Mouse (Mus musculus) thymus, adult 2 months (tissue): Measurements from ENCODE around the gene Lgals12. TPM values are rescaled to one million over a fixed set of nuclear protein-coding genes. Genes with fewer than 3 reads are reported as not detected.

Experiments used
- DNase-seq: peaks from one replicate; pipeline ENCODE4 v3.0.0; 2021
- H3K27ac ChIP-seq: fragments of 200-500 bp; 2 replicates; pipeline ENCODE4 v1.5.1; 2012; ENCODE audit warnings: low read length, control low read depth; ENCODE audit not compliant: control insufficient read depth, insufficient read depth
- H3K27me3 ChIP-seq: fragments of 200-500 bp; 2 replicates; pipeline ENCODE4 v1.6.1; 2012; ENCODE audit warnings: mild to moderate bottlenecking, low read length, moderate library complexity, mixed read lengths; ENCODE audit not compliant: control insufficient read depth, insufficient read depth
- H3K36me3 ChIP-seq: fragments of 200-500 bp; 2 replicates; pipeline ENCODE4 v1.6.1; 2012; ENCODE audit warnings: mild to moderate bottlenecking, low read length, moderate library complexity; ENCODE audit not compliant: control insufficient read depth, insufficient read depth
- H3K4me1 ChIP-seq: fragments of 200-500 bp; replicated peaks from 2 replicates; pipeline ENCODE4 v1.6.1; 2012; ENCODE audit warnings: low read length; ENCODE audit not compliant: control insufficient read depth, insufficient read depth
- H3K4me3 ChIP-seq: fragments of 200-500 bp; 2 replicates; pipeline ENCODE4 v1.5.1; 2012; ENCODE audit warnings: mild to moderate bottlenecking, low read length, control low read depth, moderate library complexity; ENCODE audit not compliant: control insufficient read depth, insufficient read depth
- CTCF ChIP-seq: fragments of 200-500 bp; IDR thresholded peaks from 2 replicates; pipeline ENCODE4 v1.5.1; 2012; ENCODE audit warnings: mild to moderate bottlenecking, control low read depth, low read length, moderate library complexity, borderline replicate concordance; ENCODE audit not compliant: control insufficient read depth, poor library complexity, insufficient read depth; ENCODE audit errors: extremely low read depth
- POLR2A ChIP-seq: fragments of 200-500 bp; IDR thresholded peaks from 2 replicates; pipeline ENCODE4 v1.6.1; 2012; ENCODE audit warnings: mild to moderate bottlenecking, low read length, control low read depth, moderate library complexity; ENCODE audit not compliant: control insufficient read depth, poor library complexity, insufficient read depth; ENCODE audit errors: extremely low read depth
- WGBS: fragments of 180-500 bp; shearing (Covaris S2); methylation state at CpG from one replicate; pipeline ENCODE4 v1.1.7; 2018; 5-methylcytosine and 5-hydroxymethylcytosine counted together
- polyA plus RNA-seq: library from polyadenylated mRNA; depleted of rRNA; stranded (reverse); fragments of >200 nt; gene quantifications from 2 replicates; pipeline ENCODE4 v1.2.3, GENCODE M21; 2012

The Lgals12 gene
- polyA plus RNA-seq, 1 experiment, result 3.4 TPM

GRCm38 (mm10) chr19:7604107-7604506 is 2.9 kb downstream of the Lgals12 start:
- Histone ChIP-seq H3K4me3 (no peak overlapping the region), H3K27ac (no peak overlapping the region), H3K27me3 (no peaks in the 10 kb centered on the region), H3K4me1 (peaks cover 12% of the 10 kb centered on the region), H3K36me3 (no peaks in the 10 kb centered on the region)
- WGBS, result 95% methylated on average over 10 of the region's 10 CpGs
- no peak for DNase-seq
- TF ChIP-seq CTCF (no peak), POLR2A (no peak)

- no peak overlapping the region for H3K27ac ChIP-seq
- no peak overlapping the region for H3K4me3 ChIP-seq
- TF ChIP-seq CTCF (no peak), POLR2A (no peak)
- DNase-seq, result no peak
- no peaks in the 10 kb centered on the region for H3K4me1 ChIP-seq
- WGBS, result 86% methylated on average over 4 of the region's 4 CpGs
- H3K36me3 ChIP-seq, result no peaks in the 10 kb centered on the region
- no peaks in the 10 kb centered on the region for H3K27me3 ChIP-seq
Observed at GRCm38 (mm10) chr19:7601551-7601950, 5.4 kb downstream of the Lgals12 start.

- no peaks in the 10 kb centered on the region for H3K27me3 ChIP-seq
- TF ChIP-seq POLR2A, result no peak
- TF ChIP-seq CTCF, result no peak
- no peak overlapping the region for H3K27ac ChIP-seq
- no peaks in the 10 kb centered on the region for H3K36me3 ChIP-seq
- H3K4me3 ChIP-seq, result no peak overlapping the region
- no peak for DNase-seq
- WGBS, result 39% methylated on average over 4 of the region's 4 CpGs
- H3K4me1 ChIP-seq, result no peaks in the 10 kb centered on the region
Observed at GRCm38 (mm10) chr19:7598481-7598880, 8.5 kb downstream of the Lgals12 start.

- Histone ChIP-seq H3K4me3 (no peak overlapping the region), H3K27ac (no peak overlapping the region), H3K27me3 (no peaks in the 10 kb centered on the region), H3K36me3 (no peaks in the 10 kb centered on the region), H3K4me1 (no peaks in the 10 kb centered on the region)
- peak; percentile 15 for DNase-seq
- TF ChIP-seq POLR2A, result no peak
- no peak for TF ChIP-seq CTCF
- 22% methylated on average over 2 of the region's 2 CpGs for WGBS
Observed at GRCm38 (mm10) chr19:7595534-7595933, 11.5 kb downstream of the Lgals12 start.

GRCm38 (mm10) chr19:7592018-7592417 is 15.0 kb downstream of the Lgals12 start:
- Histone ChIP-seq H3K4me3 (no peak overlapping the region), H3K4me1 (no peaks in the 10 kb centered on the region), H3K36me3 (no peaks in the 10 kb centered on the region), H3K27me3 (no peaks in the 10 kb centered on the region), H3K27ac (no peak overlapping the region)
- no peak for TF ChIP-seq CTCF
- no peak for TF ChIP-seq POLR2A
- 71% methylated on average over 3 of the region's 3 CpGs for WGBS
- no peak for DNase-seq

- H3K4me1 ChIP-seq, result no peaks in the 10 kb centered on the region
- H3K36me3 ChIP-seq, result no peaks in the 10 kb centered on the region
- DNase-seq, result no peak
- TF ChIP-seq CTCF (no peak), POLR2A (no peak)
- H3K27ac ChIP-seq, result no peak overlapping the region
- no peak overlapping the region for H3K4me3 ChIP-seq
- H3K27me3 ChIP-seq, result no peaks in the 10 kb centered on the region
Observed at GRCm38 (mm10) chr19:7590795-7591194, 16.2 kb downstream of the Lgals12 start.

- over 99% methylated on average over 6 of the region's 6 CpGs for WGBS
- Histone ChIP-seq H3K36me3 (no peaks in the 10 kb centered on the region), H3K4me3 (no peak overlapping the region), H3K4me1 (no peaks in the 10 kb centered on the region), H3K27ac (no peak overlapping the region), H3K27me3 (no peaks in the 10 kb centered on the region)
- no peak for TF ChIP-seq POLR2A
- TF ChIP-seq CTCF, result no peak
- no peak for DNase-seq
Observed at GRCm38 (mm10) chr19:7585764-7586163, 21.2 kb downstream of the Lgals12 start.
